Mouse (Mus musculus) embryonic stem cell, embryonic (primary cell): ENCODE data around the gene Knop1.

Experiments
- CTCF ChIA-PET, 4 experiments: fragments of 300-600 bp in 2 of 4; fragments of 350-600 bp in 2 of 4; sonication (Branson Sonifier 250); formaldehyde crosslinking; loops; one replicate each; lab custom pipeline; 2022; ENCODE audit warnings: inconsistent platforms in 2 of 4; lab: Charles Lee
- POLR2A ChIA-PET, 4 experiments: fragments of 300-600 bp in 2 of 4; fragments of 350-600 bp in 2 of 4; sonication (Branson Sonifier 250); formaldehyde crosslinking; loops; one replicate each; lab custom pipeline; 2022; ENCODE audit warnings: antibody characterized with exemption in 4 of 4, inconsistent platforms in 1 of 4; lab: Charles Lee

Gene Knop1

GRCm38 (mm10) chr7:118821356-118821755, 34.7 kb downstream of the Knop1 start:
- ChIA-PET POLR2A (interaction anchor here in 3 of 4 experiments (0.6 to 2.7 kb wide), 25 partner anchors 10 to 228 kb away, joined by 3 to 16 read pairs (median 4); partner anchors contain the start of gene Iqck (in 1 of the 3)), CTCF (interaction anchor here in 3 of 4 experiments (0.5 to 1.3 kb wide), 4 partner anchors 56 to 373 kb away, joined by 3 to 6 read pairs (median 4); no protein-coding TSS in a partner anchor)

GRCm38 (mm10) chr7:118819666-118820065, 36.4 kb downstream of the Knop1 start:
- ChIA-PET CTCF (interaction anchor here in 2 of 4 experiments (0.8 to 1.3 kb wide), 2 partner anchors 176 to 191 kb away, joined by 3 read pairs; no protein-coding TSS in a partner anchor), POLR2A (interaction anchor here in 2 of 4 experiments (0.7 to 1.2 kb wide), 6 partner anchors 12 to 79 kb away, joined by 3 to 5 read pairs (median 3); partner anchors contain the start of gene Vps35l (in 1 of the 2))

- CTCF ChIA-PET = interaction anchor here in 3 of 4 experiments (0.5 to 1.8 kb wide), 8 partner anchors 52 to 206 kb away, joined by 3 to 15 read pairs (median 4); no protein-coding TSS in a partner anchor
- POLR2A ChIA-PET = interaction anchor here in 3 of 4 experiments (0.6 to 1.9 kb wide), 18 partner anchors 8 to 339 kb away, joined by 3 to 7 read pairs (median 4); partner anchors contain the start of gene Vps35l (in 1 of the 3)
Measured at GRCm38 (mm10) chr7:118817741-118818140, 38.3 kb downstream of the Knop1 start.

GRCm38 (mm10) chr7:118816275-118816674, 39.8 kb downstream of the Knop1 start:
- CTCF ChIA-PET = interaction anchor here in 1 of 4 experiments (0.6 to 1.6 kb wide), 4 partner anchors 50 to 293 kb away, joined by 3 to 4 read pairs (median 3); no protein-coding TSS in a partner anchor
- POLR2A ChIA-PET = interaction anchor here in 1 of 4 experiments (1.8 kb wide), 1 partner anchor 12 kb away, joined by 5 read pairs; no protein-coding TSS in a partner anchor

GRCm38 (mm10) chr7:118813592-118813991, 42.5 kb downstream of the Knop1 start:
- CTCF ChIA-PET = interaction anchor here in 1 of 4 experiments (0.9 kb wide), 1 partner anchor 183 kb away, joined by 4 read pairs; no protein-coding TSS in a partner anchor

GRCm38 (mm10) chr7:118811407-118812106, 44.5 kb downstream of the Knop1 start:
- CTCF ChIA-PET = interaction anchor here in 1 of 4 experiments (0.6 kb wide), 1 partner anchor 28 kb away, joined by 3 read pairs; no protein-coding TSS in a partner anchor
- POLR2A ChIA-PET = interaction anchor here in 1 of 4 experiments (1.0 kb wide), 1 partner anchor 9 kb away, joined by 3 read pairs; no protein-coding TSS in a partner anchor

More at GRCm38 (mm10) chr7:118813592-118813991, 42.5 kb downstream of the Knop1 start:
- POLR2A ChIA-PET = interaction anchor here in 2 of 4 experiments (0.9 to 1.2 kb wide), 2 partner anchors 8 to 9 kb away, joined by 3 to 4 read pairs; no protein-coding TSS in a partner anchor

- CTCF ChIA-PET = interaction anchor here in 2 of 4 experiments (0.6 to 0.7 kb wide), 2 partner anchors 10 to 52 kb away, joined by 3 to 4 read pairs; no protein-coding TSS in a partner anchor
Measured at GRCm38 (mm10) chr7:118807899-118808298, 48.2 kb downstream of the Knop1 start.

GRCm38 (mm10) chr7:118806631-118807411, 49.2 kb downstream of the Knop1 start:
- ChIA-PET CTCF (interaction anchor here in 1 of 4 experiments (1.0 kb wide), 1 partner anchor 204 kb away, joined by 3 read pairs; no protein-coding TSS in a partner anchor), POLR2A (interaction anchor here in 2 of 4 experiments (1.2 to 1.4 kb wide), 2 partner anchors 11 to 33 kb away, joined by 3 read pairs; no protein-coding TSS in a partner anchor)

More at GRCm38 (mm10) chr7:118807899-118808298, 48.2 kb downstream of the Knop1 start:
- POLR2A ChIA-PET = interaction anchor here in 2 of 4 experiments (1.2 to 1.4 kb wide), 2 partner anchors 10 to 34 kb away, joined by 3 read pairs; no protein-coding TSS in a partner anchor

- CTCF ChIA-PET = interaction anchor here in 3 of 4 experiments (0.6 to 1.4 kb wide), 5 partner anchors 38 to 208 kb away, joined by 3 to 4 read pairs (median 3); no protein-coding TSS in a partner anchor
- POLR2A ChIA-PET = interaction anchor here in 3 of 4 experiments (0.6 to 1.7 kb wide), 4 partner anchors 18 to 270 kb away, joined by 4 to 8 read pairs (median 4); no protein-coding TSS in a partner anchor
Measured at GRCm38 (mm10) chr7:118803425-118803824, 52.6 kb downstream of the Knop1 start.

GRCm38 (mm10) chr7:118801791-118802190, 54.3 kb downstream of the Knop1 start:
- POLR2A ChIA-PET = no interaction called here

GRCm38 (mm10) chr7:118800112-118800734, 55.8 kb downstream of the Knop1 start:
- CTCF ChIA-PET = no interaction called here

More at GRCm38 (mm10) chr7:118801791-118802190, 54.3 kb downstream of the Knop1 start:
- CTCF ChIA-PET = no interaction called here

GRCm38 (mm10) chr7:118798105-118798570, 57.9 kb downstream of the Knop1 start:
- CTCF ChIA-PET = no interaction called here
- POLR2A ChIA-PET = no interaction called here

More at GRCm38 (mm10) chr7:118800112-118800734, 55.8 kb downstream of the Knop1 start:
- POLR2A ChIA-PET = interaction anchor here in 1 of 4 experiments (1.3 kb wide), 1 partner anchor 11 kb away, joined by 3 read pairs; no protein-coding TSS in a partner anchor

- ChIA-PET POLR2A (no interaction called here), CTCF (no interaction called here)
Measured at GRCm38 (mm10) chr7:118797600-118797999, 58.5 kb downstream of the Knop1 start.

GRCm38 (mm10) chr7:118796838-118797237, 59.2 kb downstream of the Knop1 start:
- POLR2A ChIA-PET = interaction anchor here in 1 of 4 experiments (1.6 kb wide), 1 partner anchor 21 kb away, joined by 4 read pairs; no protein-coding TSS in a partner anchor

GRCm38 (mm10) chr7:118795779-118796178, 60.3 kb downstream of the Knop1 start:
- CTCF ChIA-PET = no interaction called here
- POLR2A ChIA-PET = interaction anchor here in 2 of 4 experiments (0.5 to 1.6 kb wide), 2 partner anchors 22 to 26 kb away, joined by 3 to 4 read pairs; no protein-coding TSS in a partner anchor

More at GRCm38 (mm10) chr7:118796838-118797237, 59.2 kb downstream of the Knop1 start:
- CTCF ChIA-PET = interaction anchor here in 1 of 4 experiments (0.6 kb wide), 1 partner anchor 89 kb away, joined by 3 read pairs; no protein-coding TSS in a partner anchor

GRCm38 (mm10) chr7:118793899-118794298, 62.2 kb downstream of the Knop1 start:
- CTCF ChIA-PET = interaction anchor here (0.6 to 1.3 kb wide), 5 partner anchors 28 to 261 kb away, joined by 3 to 6 read pairs (median 3); partner anchors contain the start of genes Coq7 (in 1 of the 4) and Vps35l (in 1 of the 4)
- POLR2A ChIA-PET = interaction anchor here in 2 of 4 experiments (0.5 to 2.1 kb wide), 3 partner anchors 15 to 361 kb away, joined by 3 to 5 read pairs (median 5); no protein-coding TSS in a partner anchor
